Comparison of ENCODE assay signal across 7 mouse cellular contexts in the genomic region with DNA sequence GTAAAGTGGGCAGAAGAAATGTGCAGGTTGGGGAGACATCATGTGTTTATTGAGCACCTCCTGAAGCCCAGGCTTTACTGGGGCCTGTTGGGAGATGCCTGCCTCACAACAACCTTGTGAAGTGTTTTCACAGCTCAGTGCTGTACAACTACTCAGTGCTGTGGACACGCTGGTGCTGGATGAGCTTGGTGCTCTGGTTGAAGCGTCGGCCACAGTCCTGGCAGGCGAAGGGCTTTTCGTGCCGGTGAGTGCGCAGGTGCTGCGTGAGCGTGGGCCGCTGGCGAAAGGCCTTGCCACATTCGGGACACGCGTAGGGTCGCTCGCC. TPM values are rescaled to one million over a fixed set of nuclear protein-coding genes. Genes with fewer than 3 reads are reported as not detected.
DNase-seq lines count a peak whose midpoint lies in the region; ATAC-seq and TF ChIP-seq lines count a peak whose summit lies in the region.

No protein-coding gene starts in this region.

- ATAC-seq in lung, postnatal 0 days, result no peak
- no peak for ATAC-seq in forebrain, embryonic 16.5 days
- ATAC-seq in limb, embryonic 15.5 days (ENCODE audit: insufficient number of reproducible peaks, low FRiP score, low TSS enrichment, low read depth), result no peak
- no peak for ATAC-seq in stomach, postnatal 0 days (ENCODE audit: low FRiP score, low TSS enrichment)

- peaks cover 18% of the 10 kb centered on the region for H3K27me3 ChIP-seq in lung, postnatal 0 days (replicated peaks; ENCODE audit: insufficient read depth, low read length)
- H3K27me3 ChIP-seq in forebrain, embryonic 16.5 days (replicated peaks; ENCODE audit: control insufficient read depth, insufficient read depth, low read length), result peaks cover 20% of the 10 kb centered on the region
- H3K27me3 ChIP-seq in limb, embryonic 15.5 days, result peaks cover 51% of the 10 kb centered on the region
- peaks cover 3% of the 10 kb centered on the region; the same call in 1 of the 2 replicates for H3K27me3 ChIP-seq in stomach, postnatal 0 days (ENCODE audit: control insufficient read depth, insufficient read depth, low read length)

- no peak overlapping the region for H3K4me3 ChIP-seq in lung, postnatal 0 days (ENCODE audit: low read depth, low read length)
- H3K4me3 ChIP-seq in lung, adult 2 months (replicated peaks; ENCODE audit: extremely low read depth, low read depth, low read length), result no peak overlapping the region
- H3K4me3 ChIP-seq in forebrain, embryonic 16.5 days (replicated peaks; ENCODE audit: low read length), result peak overlapping the region; percentile 51
- peak overlapping the region; percentile 46 for H3K4me3 ChIP-seq in limb, embryonic 15.5 days
- 0 out of 2 replicates have a peak overlapping the region, but pooled peaks have one; percentile 8 for H3K4me3 ChIP-seq in stomach, postnatal 0 days (ENCODE audit: low read depth, low read length)

- H3K9me3 ChIP-seq in lung, postnatal 0 days (ENCODE audit: low read length), result no peaks in the 10 kb centered on the region
- no peaks in the 10 kb centered on the region for H3K9me3 ChIP-seq in forebrain, embryonic 16.5 days (ENCODE audit: control insufficient read depth, low read length)
- no peaks in the 10 kb centered on the region for H3K9me3 ChIP-seq in limb, embryonic 15.5 days
- H3K9me3 ChIP-seq in stomach, postnatal 0 days (ENCODE audit: control insufficient read depth, low read length), result no peaks in the 10 kb centered on the region

- no peak for TF ChIP-seq CTCF in lung, postnatal 0 days (IDR thresholded peaks at IDR 0.05)
- TF ChIP-seq CTCF in lung, adult 2 months (IDR thresholded peaks at IDR 0.05; ENCODE audit: insufficient read depth, low read length), result no peak
- no peak for TF ChIP-seq CTCF in stomach, postnatal 0 days (IDR thresholded peaks at IDR 0.05; ENCODE audit: low read depth)

- no peak overlapping the region for H3K27ac ChIP-seq in lung, postnatal 0 days (ENCODE audit: low read length)
- no peak overlapping the region for H3K27ac ChIP-seq in forebrain, embryonic 16.5 days (ENCODE audit: low read length)
- no peak overlapping the region for H3K27ac ChIP-seq in limb, embryonic 15.5 days
- H3K27ac ChIP-seq in stomach, postnatal 0 days (replicated peaks), result no peak overlapping the region

- 42% methylated on average over 16 of the region's 16 CpGs for WGBS in lung, postnatal 0 days
- 56% methylated on average over 16 of the region's 16 CpGs for WGBS in lung, adult 2 months
- 39% methylated on average over 16 of the region's 16 CpGs for WGBS in forebrain, embryonic 16.5 days
- 36% methylated on average over 16 of the region's 16 CpGs for WGBS in limb, embryonic 15.5 days
- 49% methylated on average over 16 of the region's 16 CpGs for WGBS in stomach, postnatal 0 days

- no peak for DNase-seq in lung, postnatal 0 days (ENCODE audit: low spot score)
- no peak for DNase-seq in lung, adult 2 months
- DNase-seq in stomach, postnatal 0 days (ENCODE audit: low spot score), result no peak
- DNase-seq in thymus, postnatal 0 days (ENCODE audit: low spot score), result no peak
- DNase-seq in retina, postnatal 1 day, result no peak

- peaks cover 12% of the 10 kb centered on the region for H3K4me1 ChIP-seq in lung, postnatal 0 days (ENCODE audit: insufficient read depth, low read depth, low read length)
- H3K4me1 ChIP-seq in lung, adult 2 months (ENCODE audit: control insufficient read depth, insufficient read depth, low read length), result peaks cover 8% of the 10 kb centered on the region; the same call in 1 of the 2 replicates
- H3K4me1 ChIP-seq in forebrain, embryonic 16.5 days (replicated peaks; ENCODE audit: control insufficient read depth, insufficient read depth, low read length), result peaks cover 22% of the 10 kb centered on the region
- peaks cover 22% of the 10 kb centered on the region for H3K4me1 ChIP-seq in limb, embryonic 15.5 days
- H3K4me1 ChIP-seq in stomach, postnatal 0 days (replicated peaks; ENCODE audit: control insufficient read depth, insufficient read depth), result peaks cover 3% of the 10 kb centered on the region; the same call in 1 of the 2 replicates

- no peak for TF ChIP-seq POLR2A in lung, adult 2 months (IDR thresholded peaks at IDR 0.05; ENCODE audit: borderline replicate concordance, extremely low read depth, low read depth, low read length)

- H3K9ac ChIP-seq in lung, postnatal 0 days (replicated peaks; ENCODE audit: low read depth), result no peak overlapping the region
- peak overlapping the region; percentile 67; the same call in 1 of the 2 replicates for H3K9ac ChIP-seq in forebrain, embryonic 16.5 days (replicated peaks; ENCODE audit: low read depth, low read length)
- H3K9ac ChIP-seq in limb, embryonic 15.5 days, result no peak overlapping the region
- 0 out of 2 replicates have a peak overlapping the region, but pooled peaks have one; percentile 54 for H3K9ac ChIP-seq in stomach, postnatal 0 days (ENCODE audit: low read length)

- no peak for TF ChIP-seq EP300 in lung, postnatal 0 days (IDR thresholded peaks at IDR 0.05)
- no peak for TF ChIP-seq EP300 in stomach, postnatal 0 days (optimal IDR thresholded peaks at IDR 0.05)

- H3K4me2 ChIP-seq in lung, postnatal 0 days (replicated peaks; ENCODE audit: low read depth, low read length), result 0 out of 2 replicates have a peak overlapping the region, but pooled peaks have one; percentile 52
- H3K4me2 ChIP-seq in forebrain, embryonic 16.5 days (ENCODE audit: low read length), result peak overlapping the region; percentile 92
- peak overlapping the region; percentile 97; the same call in 1 of the 2 replicates for H3K4me2 ChIP-seq in limb, embryonic 15.5 days
- peak overlapping the region; percentile 77; the same call in 1 of the 2 replicates for H3K4me2 ChIP-seq in stomach, postnatal 0 days (replicated peaks; ENCODE audit: low read depth)

- H3K36me3 ChIP-seq in lung, postnatal 0 days (ENCODE audit: insufficient read depth, low read length), result no peaks in the 10 kb centered on the region
- no peaks in the 10 kb centered on the region for H3K36me3 ChIP-seq in forebrain, embryonic 16.5 days (ENCODE audit: control insufficient read depth, insufficient read depth)
- no peaks in the 10 kb centered on the region for H3K36me3 ChIP-seq in limb, embryonic 15.5 days
- H3K36me3 ChIP-seq in stomach, postnatal 0 days (ENCODE audit: control insufficient read depth, insufficient read depth, low read length), result no peaks in the 10 kb centered on the region

RNA-seq across cellular contexts. Expression of a gene that starts 5.0 kb away (rescaled TPM):
- polyA plus RNA-seq in lung, postnatal 0 days (2015; fragmentation: Nextera tagmentation; extraction: Ambion mirVana), result 67.8 and 78.1 TPM in 2 replicates
- 82.5 and 143 TPM in 2 replicates for polyA plus RNA-seq in lung, adult 2 months (2012; rRNA removed)
- polyA plus RNA-seq in forebrain, embryonic 16.5 days (2015; fragmentation: Nextera tagmentation; extraction: Ambion mirVana), result 66.8 and 67.7 TPM in 2 replicates
- polyA plus RNA-seq in limb, embryonic 15.5 days (2015; fragmentation: Nextera tagmentation; extraction: Ambion mirVana), result 102 and 104 TPM in 2 replicates
- 90.9 and 93.4 TPM in 2 replicates for polyA plus RNA-seq in stomach, postnatal 0 days (2015; fragmentation: Nextera tagmentation; extraction: Ambion mirVana)
- 90.8 and 91.5 TPM in 2 replicates for polyA plus RNA-seq in thymus, postnatal 0 days (2015; fragmentation: Nextera tagmentation; extraction: Ambion mirVana)

RNA-seq across cellular contexts. Expression of a gene that starts 8.5 kb away (rescaled TPM):
- 254 and 264 TPM in 2 replicates for polyA plus RNA-seq in lung, postnatal 0 days (2015; fragmentation: Nextera tagmentation; extraction: Ambion mirVana)
- polyA plus RNA-seq in lung, adult 2 months (2012; rRNA removed), result 68.5 and 93.5 TPM in 2 replicates
- polyA plus RNA-seq in forebrain, embryonic 16.5 days (2015; fragmentation: Nextera tagmentation; extraction: Ambion mirVana), result 170 and 175 TPM in 2 replicates
- polyA plus RNA-seq in limb, embryonic 15.5 days (2015; fragmentation: Nextera tagmentation; extraction: Ambion mirVana), result 179 and 185 TPM in 2 replicates
- polyA plus RNA-seq in stomach, postnatal 0 days (2015; fragmentation: Nextera tagmentation; extraction: Ambion mirVana), result 271 and 287 TPM in 2 replicates
- polyA plus RNA-seq in thymus, postnatal 0 days (2015; fragmentation: Nextera tagmentation; extraction: Ambion mirVana), result 226 and 230 TPM in 2 replicates

RNA-seq across cellular contexts. Expression of a gene that starts 11.5 kb away (rescaled TPM):
- polyA plus RNA-seq in lung, postnatal 0 days (2015; fragmentation: Nextera tagmentation; extraction: Ambion mirVana), result 2.0 and 2.1 TPM in 2 replicates
- 2.3 and 2.5 TPM in 2 replicates for polyA plus RNA-seq in lung, adult 2 months (2012; rRNA removed)
- polyA plus RNA-seq in forebrain, embryonic 16.5 days (2015; fragmentation: Nextera tagmentation; extraction: Ambion mirVana), result 6.7 and 10.6 TPM in 2 replicates
- 2.5 and 3.7 TPM in 2 replicates for polyA plus RNA-seq in limb, embryonic 15.5 days (2015; fragmentation: Nextera tagmentation; extraction: Ambion mirVana)
- polyA plus RNA-seq in stomach, postnatal 0 days (2015; fragmentation: Nextera tagmentation; extraction: Ambion mirVana), result 0.93 and 1.3 TPM in 2 replicates
- polyA plus RNA-seq in thymus, postnatal 0 days (2015; fragmentation: Nextera tagmentation; extraction: Ambion mirVana), result 1.1 and 1.6 TPM in 2 replicates

RNA-seq across cellular contexts. Expression of a gene that starts 33.2 kb away (rescaled TPM):
- 11.9 and 12.2 TPM in 2 replicates for polyA plus RNA-seq in lung, postnatal 0 days (2015; fragmentation: Nextera tagmentation; extraction: Ambion mirVana)
- 23.5 and 30.7 TPM in 2 replicates for polyA plus RNA-seq in lung, adult 2 months (2012; rRNA removed)
- 43.0 and 44.1 TPM in 2 replicates for polyA plus RNA-seq in forebrain, embryonic 16.5 days (2015; fragmentation: Nextera tagmentation; extraction: Ambion mirVana)
- polyA plus RNA-seq in limb, embryonic 15.5 days (2015; fragmentation: Nextera tagmentation; extraction: Ambion mirVana), result 23.7 and 25.2 TPM in 2 replicates
- polyA plus RNA-seq in stomach, postnatal 0 days (2015; fragmentation: Nextera tagmentation; extraction: Ambion mirVana), result 8.5 and 9.5 TPM in 2 replicates
- 27.8 and 30.8 TPM in 2 replicates for polyA plus RNA-seq in thymus, postnatal 0 days (2015; fragmentation: Nextera tagmentation; extraction: Ambion mirVana)

RNA-seq across cellular contexts. Expression of a gene that starts 44.2 kb away (rescaled TPM):
- polyA plus RNA-seq in lung, postnatal 0 days (2015; fragmentation: Nextera tagmentation; extraction: Ambion mirVana), result 85.6 and 87.2 TPM in 2 replicates
- 170 and 214 TPM in 2 replicates for polyA plus RNA-seq in lung, adult 2 months (2012; rRNA removed)
- 230 and 237 TPM in 2 replicates for polyA plus RNA-seq in forebrain, embryonic 16.5 days (2015; fragmentation: Nextera tagmentation; extraction: Ambion mirVana)
- polyA plus RNA-seq in limb, embryonic 15.5 days (2015; fragmentation: Nextera tagmentation; extraction: Ambion mirVana), result 189 and 243 TPM in 2 replicates
- 93.7 and 105 TPM in 2 replicates for polyA plus RNA-seq in stomach, postnatal 0 days (2015; fragmentation: Nextera tagmentation; extraction: Ambion mirVana)
- 236 and 274 TPM in 2 replicates for polyA plus RNA-seq in thymus, postnatal 0 days (2015; fragmentation: Nextera tagmentation; extraction: Ambion mirVana)

Comparison
In these comparisons a context has a peak if more than half of its experiments do, and no peak if none do; other contexts are left out.
1. H3K4me3 ChIP-seq: peak in forebrain, embryonic 16.5 days (single experiment), limb, embryonic 15.5 days (single experiment) and stomach, postnatal 0 days (single experiment); none in lung, postnatal 0 days (single experiment) and lung, adult 2 months (single experiment).
2. H3K9ac ChIP-seq: peak in forebrain, embryonic 16.5 days (single experiment) and stomach, postnatal 0 days (single experiment); none in lung, postnatal 0 days (single experiment) and limb, embryonic 15.5 days (single experiment).
3. Peak in every context shown above with its lines, with median percentiles within 50 percentile points of each other: H3K4me2 ChIP-seq.